In the genomic region with DNA sequence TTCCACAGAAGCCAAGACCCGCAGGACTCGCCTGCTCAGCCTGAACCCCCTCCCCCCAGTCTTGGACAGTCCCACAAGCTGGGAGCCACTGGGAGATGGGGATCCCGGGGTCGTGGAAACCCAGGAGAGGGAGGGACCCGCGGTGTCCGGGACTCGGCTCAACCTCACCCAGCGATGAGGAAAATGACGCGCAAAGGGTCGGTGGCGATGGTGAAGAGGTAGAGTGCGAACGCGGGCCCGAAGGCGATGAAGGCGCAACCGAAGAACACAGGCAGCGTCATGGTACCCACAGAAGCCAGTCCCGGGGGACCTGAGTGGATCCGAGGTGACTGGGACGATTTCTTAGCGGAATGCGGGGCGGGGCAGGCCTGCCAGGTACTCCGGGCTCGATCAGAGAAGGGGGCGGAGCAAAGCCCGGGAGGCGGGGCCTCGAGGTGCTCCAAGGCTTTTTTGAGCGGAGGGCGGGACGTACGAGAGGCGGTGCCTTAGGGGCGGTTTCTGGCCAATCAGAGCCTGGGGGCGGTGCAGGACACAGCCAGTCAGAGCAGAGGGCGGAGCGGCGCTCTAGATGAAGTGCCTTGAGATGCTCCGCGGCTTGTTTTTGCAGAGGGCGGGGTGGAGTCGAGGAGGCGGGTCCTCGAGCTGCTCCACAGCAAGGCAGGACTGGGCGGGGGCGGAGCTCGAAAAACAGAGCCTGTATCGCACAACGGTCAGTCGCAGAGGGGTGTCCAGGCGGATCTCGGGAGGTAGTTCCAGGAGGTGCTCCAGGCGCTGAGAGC, we compare ENCODE assay signal across 8 mouse cellular contexts. TPM values are rescaled to one million over a fixed set of nuclear protein-coding genes. Genes with fewer than 3 reads are reported as not detected.
DNase-seq lines count a peak whose midpoint lies in the region; ATAC-seq lines count a peak whose summit lies in the region.

A gene (minus strand): TSS at position 409 of the 779 bp plus-strand sequence.

- intact Hi-C loops in heart, postnatal 14 days (cut with DNase I), result loop anchor here (5.0 kb wide), 1 partner anchor 103 kb away; no protein-coding TSS in a partner anchor

- peaks cover 6% of the 10 kb centered on the region for H3K4me1 ChIP-seq in forebrain, embryonic 14.5 days (ENCODE audit: control insufficient read depth, insufficient read depth, low read length)
- H3K4me1 ChIP-seq in neural tube, embryonic 15.5 days, result peaks cover 15% of the 10 kb centered on the region

- peak within 1 kb of the TSS; percentile 85 for H3K4me2 ChIP-seq in forebrain, embryonic 14.5 days (ENCODE audit: low read length)
- H3K4me2 ChIP-seq in neural tube, embryonic 15.5 days, result peak within 1 kb of the TSS; percentile 98

- H3K4me3 ChIP-seq in forebrain, embryonic 14.5 days (ENCODE audit: low read depth, low read length), result peak within 1 kb of the TSS; percentile 51
- peak within 1 kb of the TSS; percentile 66 for H3K4me3 ChIP-seq in neural tube, embryonic 15.5 days (replicated peaks)

- H3K27me3 ChIP-seq in forebrain, embryonic 14.5 days (replicated peaks; ENCODE audit: control insufficient read depth, insufficient read depth, low read length), result 0 out of 2 replicates have a peak, but pooled peaks cover 9% of the 10 kb centered on the region
- H3K27me3 ChIP-seq in neural tube, embryonic 15.5 days (replicated peaks), result peaks cover 3% of the 10 kb centered on the region; the same call in 1 of the 2 replicates

- DNase-seq in ES-CJ7 (ENCODE audit: low read depth, low spot score), result peak; percentile 99
- DNase-seq in cerebellum, adult 11 months, result peak; percentile 99
- peak; percentile 100 for DNase-seq in forebrain, embryonic 14.5 days (ENCODE audit: low spot score)
- peak; percentile 96 to 98 for DNase-seq in heart, postnatal 14 days
- peak; percentile 99 for DNase-seq in layer of hippocampus, adult 11-12 months (ENCODE audit: low spot score)
- peak; percentile 100 for DNase-seq in lung, adult 18-20 months
- peak; percentile 99 for DNase-seq in testis, postnatal 14 days (ENCODE audit: low spot score)

- peak within 1 kb of the TSS; percentile 53 for H3K9ac ChIP-seq in forebrain, embryonic 14.5 days (ENCODE audit: low read length)
- H3K9ac ChIP-seq in neural tube, embryonic 15.5 days (replicated peaks), result peak within 1 kb of the TSS; percentile 61

- peak; percentile 100 for ATAC-seq in forebrain, embryonic 14.5 days
- ATAC-seq in neural tube, embryonic 15.5 days (ENCODE audit: low FRiP score), result peak; percentile 99

- H3K9me3 ChIP-seq in forebrain, embryonic 14.5 days (replicated peaks; ENCODE audit: control insufficient read depth, low read length), result no peaks in the 10 kb centered on the region
- no peaks in the 10 kb centered on the region for H3K9me3 ChIP-seq in neural tube, embryonic 15.5 days (replicated peaks)

- WGBS in forebrain, embryonic 14.5 days, result under 1% methylated on average over 58 of the region's 58 CpGs
- WGBS in neural tube, embryonic 15.5 days, result under 1% methylated on average over 58 of the region's 58 CpGs

- H3K36me3 ChIP-seq in forebrain, embryonic 14.5 days (ENCODE audit: control insufficient read depth, insufficient read depth, low read length), result no peaks in the 10 kb centered on the region
- H3K36me3 ChIP-seq in neural tube, embryonic 15.5 days, result no peaks in the 10 kb centered on the region

- no peak within 1 kb of the TSS for H3K27ac ChIP-seq in forebrain, embryonic 14.5 days (ENCODE audit: low read depth, low read length)
- H3K27ac ChIP-seq in neural tube, embryonic 15.5 days (replicated peaks), result peak within 1 kb of the TSS; percentile 67

RNA-seq across cellular contexts. Expression of the gene that starts here (rescaled TPM):
- 2.2 and 2.8 TPM in 2 replicates for polyA plus RNA-seq in forebrain, embryonic 14.5 days (2014; fragmentation: Nextera tagmentation; extraction: Ambion mirVana)
- total RNA-seq in heart, postnatal 14 days (2021), result 1 to 10 TPM; 1.0 to 1.9 TPM
- polyA plus RNA-seq in neural tube, embryonic 15.5 days (2015; fragmentation: Nextera tagmentation; extraction: Ambion mirVana), result 4.3 and 4.7 TPM in 2 replicates
